Mouse (Mus musculus): Measurements from ENCODE around the gene Olfr1022.

The Olfr1022 gene

DNA sequence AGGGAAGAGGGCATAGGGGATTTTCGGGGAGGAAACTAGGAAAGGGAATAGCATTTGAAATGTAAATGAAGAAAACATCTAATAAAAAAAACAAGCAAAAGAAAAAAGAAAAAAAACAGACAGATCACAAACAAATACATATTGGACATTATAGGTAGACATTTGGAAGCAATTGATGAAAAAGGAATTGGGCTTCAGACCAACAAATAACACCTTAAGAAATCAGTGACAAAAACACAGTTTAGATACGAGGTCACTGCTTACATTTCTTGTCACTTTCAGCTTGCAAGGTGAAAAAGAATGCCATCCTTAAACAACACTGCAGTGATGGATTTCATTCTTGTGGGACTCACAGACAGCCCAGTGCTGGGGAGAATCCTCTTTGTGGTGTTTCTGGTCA, at the start of gene Olfr1022:
Olfr1022 (plus strand) TSS at position 301 of the 400 bp plus-strand sequence.
- DNase-seq: no peak

- DNase-seq: no peak
Measured at GRCm38 (mm10) chr2:85845383-85845782, 23.0 kb upstream of the Olfr1022 start, which contains the start of gene Olfr1019. TSS of gene Olfr1019 (minus strand) at chr2:85845483.

DNA sequence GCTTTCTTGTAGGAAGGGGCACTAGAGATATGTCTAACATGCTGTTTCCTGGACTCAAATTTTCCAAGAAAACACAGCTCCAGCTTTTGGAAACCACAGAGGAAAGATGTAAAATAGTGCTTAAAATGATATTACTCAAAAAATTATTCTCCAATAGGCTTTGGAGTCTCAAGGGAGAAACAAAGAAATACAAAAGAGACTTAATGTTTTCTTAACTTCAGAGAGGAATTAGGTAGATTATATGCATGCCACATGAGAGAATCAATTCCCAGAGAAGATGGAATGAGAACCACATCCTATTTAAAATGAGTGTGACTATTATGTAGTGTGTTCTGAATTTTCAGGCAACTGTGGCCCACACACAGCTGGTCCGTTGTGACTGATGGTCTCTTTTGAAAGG, 21.7 kb upstream of the Olfr1022 start, which contains the start of gene Olfr1020:
Olfr1020 (plus strand) TSS at position 301 of the 400 bp plus-strand sequence.
- no peak for DNase-seq

DNA sequence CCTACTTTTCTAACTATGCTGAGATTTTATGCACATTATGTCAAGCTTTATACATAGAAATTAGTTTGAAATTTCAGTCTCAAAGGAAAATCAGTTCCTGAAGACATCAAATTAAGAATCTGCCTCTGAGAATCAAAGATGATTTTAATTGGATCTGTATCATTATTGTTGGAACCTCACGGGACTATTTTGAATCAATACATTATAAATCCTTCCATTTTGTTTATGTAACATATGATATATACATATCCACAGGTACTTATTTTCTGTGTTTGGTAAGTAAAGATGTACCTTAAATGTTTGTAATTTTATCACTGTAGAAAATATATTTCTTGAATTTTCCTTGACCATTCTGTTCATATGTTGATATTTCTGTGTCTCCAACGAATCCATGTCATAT, 16.9 kb downstream of the Olfr1022 start, which contains the start of gene Olfr1023:
Olfr1023 (plus strand) TSS at position 301 of the 400 bp plus-strand sequence.
- no peak for DNase-seq

DNA sequence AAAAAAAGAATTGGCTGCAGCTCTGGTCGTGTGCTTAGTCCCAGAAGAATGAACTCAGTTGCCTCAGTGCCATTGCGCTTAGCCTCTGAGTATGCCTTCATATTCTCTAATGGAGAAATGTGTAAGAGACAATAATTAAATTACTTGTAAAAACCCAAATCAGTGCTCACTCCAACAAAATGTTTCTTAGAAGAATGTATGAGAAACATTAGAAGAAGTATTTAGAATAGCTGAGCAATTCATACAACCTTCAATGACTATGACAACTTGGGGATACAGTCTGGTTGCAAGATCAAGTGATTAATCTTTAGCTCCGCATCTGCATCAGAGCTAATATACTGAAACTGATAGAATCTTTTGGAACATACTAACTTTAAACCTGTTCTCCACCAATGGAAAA, 36.6 kb downstream of the Olfr1022 start, which contains the start of gene Olfr1024:
Olfr1024 (minus strand) TSS at position 101 of the 400 bp plus-strand sequence.
- no peak for DNase-seq

DNA sequence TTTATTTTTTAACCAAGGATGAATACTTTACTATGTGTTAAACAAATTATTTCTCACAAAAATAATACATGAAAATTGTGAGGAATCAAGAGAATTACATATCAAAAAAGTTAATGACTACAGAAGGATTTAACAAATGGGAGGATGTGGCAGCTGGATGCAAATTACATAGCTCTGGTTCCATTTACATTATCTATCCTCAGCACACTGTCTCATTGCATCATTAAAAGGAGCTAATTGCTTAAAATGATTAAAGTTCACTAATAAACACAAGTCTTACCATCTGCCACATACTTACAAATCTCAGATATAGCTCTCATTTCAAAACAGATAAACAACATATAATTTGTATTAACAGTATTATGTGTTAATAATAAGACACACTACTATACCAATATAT, 44.8 kb downstream of the Olfr1022 start:
- DNase-seq: no peak

DNA sequence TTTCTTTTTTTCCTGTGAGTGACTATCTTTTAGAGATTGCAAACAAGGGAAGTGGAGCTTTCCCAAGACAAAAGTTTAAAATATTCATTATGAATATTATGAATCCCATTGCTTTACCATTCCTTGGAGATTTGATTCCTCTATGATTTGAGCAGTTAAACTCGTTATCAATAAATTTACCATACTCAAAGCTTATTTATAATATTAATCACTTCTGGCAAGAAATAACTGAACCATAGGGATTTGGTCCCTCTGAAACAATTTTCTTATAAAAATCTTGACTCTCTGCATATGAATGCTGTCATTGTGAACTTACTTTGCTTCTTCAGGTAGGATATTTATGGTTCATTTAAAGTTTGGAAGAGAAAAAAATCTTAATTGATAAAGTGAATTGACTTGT, 46.5 kb downstream of the Olfr1022 start, which contains the start of gene Olfr1025-ps1:
Olfr1025-ps1 (plus strand) TSS at position 301 of the 400 bp plus-strand sequence.
- no peak for DNase-seq
